Mouse (Mus musculus): ENCODE results near the gene Wdr93. TPM values are rescaled to one million over a fixed set of nuclear protein-coding genes. Genes with fewer than 3 reads are reported as not detected.

The Wdr93 gene
- polyA plus RNA-seq, 1 experiment from 2014 or later, result 0.34 TPM

Other genes starting within 250 kb of the Wdr93 start
- gene Rhcg, start 125.5 kb upstream of the Wdr93 start, polyA plus RNA-seq (2016; fragmentation: Nextera tagmentation; extraction: Ambion mirVana), result 1.5 and 2.2 TPM in 2 replicates
- gene Ticrr, start 83.0 kb upstream of the Wdr93 start, polyA plus RNA-seq (2016; fragmentation: Nextera tagmentation; extraction: Ambion mirVana), result 14.4 and 15.0 TPM in 2 replicates
- gene Kif7, start 27.4 kb upstream of the Wdr93 start, polyA plus RNA-seq (2016; fragmentation: Nextera tagmentation; extraction: Ambion mirVana), result 7.2 and 7.5 TPM in 2 replicates
- gene Plin1, start 10.3 kb upstream of the Wdr93 start, polyA plus RNA-seq (2016; fragmentation: Nextera tagmentation; extraction: Ambion mirVana), result not detected in 2 replicates
- gene Pex11a, start within 50 bp of the Wdr93 start, polyA plus RNA-seq (2016; fragmentation: Nextera tagmentation; extraction: Ambion mirVana), result 8.1 and 8.8 TPM in 2 replicates
- gene Mesp1, start 50.6 kb downstream of the Wdr93 start, polyA plus RNA-seq (2016; fragmentation: Nextera tagmentation; extraction: Ambion mirVana), result not detected in 2 replicates
- gene Mesp2, start 67.6 kb downstream of the Wdr93 start, polyA plus RNA-seq (2016; fragmentation: Nextera tagmentation; extraction: Ambion mirVana), result 0.20 and 0.46 TPM in 2 replicates
- 2.0 and 2.3 TPM in 2 replicates for gene Anpep, start 117.9 kb downstream of the Wdr93 start, polyA plus RNA-seq (2016; fragmentation: Nextera tagmentation; extraction: Ambion mirVana)
- 55.3 and 55.5 TPM in 2 replicates for gene Ap3s2, start 177.5 kb downstream of the Wdr93 start, polyA plus RNA-seq (2016; fragmentation: Nextera tagmentation; extraction: Ambion mirVana)
- 19.2 and 21.0 TPM in 2 replicates for gene Arpin, start 192.2 kb downstream of the Wdr93 start, polyA plus RNA-seq (2016; fragmentation: Nextera tagmentation; extraction: Ambion mirVana)